Mouse (Mus musculus): Measurements from ENCODE around the gene Zfp534.
"Not testable (repeated sequence)": the region's sequence is repeated elsewhere in the genome, so short reads cannot be mapped to it uniquely, and the experiment has no call there.

The Zfp534 gene

GRCm38 (mm10) chr4:147702453-147702852 is at the start of gene Zfp534:
Zfp534 (minus strand) TSS chr4:147702553.
- DNase-seq = not testable (repeated sequence)

- DNase-seq = not testable (repeated sequence)
These were observed 43.9 kb upstream of the Zfp534 start for GRCm38 (mm10) chr4:147746255-147746654.

- DNase-seq = not testable (repeated sequence)
These were observed 36.5 kb upstream of the Zfp534 start for GRCm38 (mm10) chr4:147738636-147739369.

GRCm38 (mm10) chr4:147655245-147655644 is 47.1 kb downstream of the Zfp534 start:
- DNase-seq = not testable (repeated sequence)

GRCm38 (mm10) chr4:147647407-147647806 is 54.9 kb downstream of the Zfp534 start:
- DNase-seq = not testable (repeated sequence)

GRCm38 (mm10) chr4:147642413-147642812 is 59.9 kb downstream of the Zfp534 start, which contains the start of gene Zfp979:
Zfp979 (minus strand) TSS chr4:147642513.
- not testable (repeated sequence) for DNase-seq

- DNase-seq = not testable (repeated sequence)
These were observed 60.4 kb downstream of the Zfp534 start for GRCm38 (mm10) chr4:147641932-147642331.

- not testable (repeated sequence) for DNase-seq
These were observed 68.5 kb downstream of the Zfp534 start for GRCm38 (mm10) chr4:147633818-147634262.
